Mouse (Mus musculus) mouse trophoblast stem cell (cell line): Measurements from ENCODE around the gene Gstt2.

ENCODE experiments used
- in situ Hi-C, 2 experiments: fragments of 300-500 bp; cut with MseI, MboI; formaldehyde crosslinking; loops; 2 replicates in 1 of 2; 3 replicates in 1 of 2; pipeline ENCODE4 v1.15.1; 2025

Gene Gstt2

GRCm38 (mm10) chr10:75828500-75828931, 8.7 kb downstream of the Gstt2 start:
- in situ Hi-C loops, result no loop called here

GRCm38 (mm10) chr10:75827668-75828360, 9.4 kb downstream of the Gstt2 start:
- in situ Hi-C loops, result no loop called here

- in situ Hi-C loops, result no loop called here
These were observed 12.7 kb downstream of the Gstt2 start for GRCm38 (mm10) chr10:75824530-75824929.

GRCm38 (mm10) chr10:75823782-75824181, 13.4 kb downstream of the Gstt2 start:
- in situ Hi-C loops, result no loop called here

- in situ Hi-C loops, result no loop called here
These were observed 14.8 kb downstream of the Gstt2 start, which contains the start of gene Gstt4 for GRCm38 (mm10) chr10:75822443-75822842. Gstt4 (minus strand) TSS chr10:75822543.

- in situ Hi-C loops, result no loop called here
These were observed 17.3 kb downstream of the Gstt2 start for GRCm38 (mm10) chr10:75819882-75820281.

- in situ Hi-C loops, result no loop called here
These were observed 18.6 kb downstream of the Gstt2 start for GRCm38 (mm10) chr10:75818641-75819040.

- in situ Hi-C loops, result no loop called here
These were observed 33.0 kb downstream of the Gstt2 start for GRCm38 (mm10) chr10:75804217-75804616.

GRCm38 (mm10) chr10:75798176-75798696, 39.0 kb downstream of the Gstt2 start, which contains the start of gene Gstt1:
Gstt1 (minus strand) TSS chr10:75798584.
- in situ Hi-C loops, result no loop called here

GRCm38 (mm10) chr10:75797619-75798175, 39.5 kb downstream of the Gstt2 start:
- in situ Hi-C loops, result no loop called here

GRCm38 (mm10) chr10:75796731-75797516, 40.3 kb downstream of the Gstt2 start:
- in situ Hi-C loops, result no loop called here

GRCm38 (mm10) chr10:75794880-75795279, 42.3 kb downstream of the Gstt2 start:
- in situ Hi-C loops, result no loop called here

GRCm38 (mm10) chr10:75790773-75791172, 46.5 kb downstream of the Gstt2 start:
- in situ Hi-C loops, result no loop called here

GRCm38 (mm10) chr10:75789841-75790240, 47.4 kb downstream of the Gstt2 start:
- in situ Hi-C loops, result no loop called here

GRCm38 (mm10) chr10:75789081-75789735, 48.0 kb downstream of the Gstt2 start:
- in situ Hi-C loops, result no loop called here

- in situ Hi-C loops, result no loop called here
These were observed 48.9 kb downstream of the Gstt2 start for GRCm38 (mm10) chr10:75788277-75788676.

- in situ Hi-C loops, result no loop called here
These were observed 51.8 kb downstream of the Gstt2 start for GRCm38 (mm10) chr10:75785442-75785841.
